Mouse (Mus musculus): ENCODE measurements at regions not wholly inside any gene's neighbourhood (a gene's known extent, or its start where the extent isn't known, plus 50 kb on each side); places are given as distances from the start of the nearest gene placed in this dataset.

DNA sequence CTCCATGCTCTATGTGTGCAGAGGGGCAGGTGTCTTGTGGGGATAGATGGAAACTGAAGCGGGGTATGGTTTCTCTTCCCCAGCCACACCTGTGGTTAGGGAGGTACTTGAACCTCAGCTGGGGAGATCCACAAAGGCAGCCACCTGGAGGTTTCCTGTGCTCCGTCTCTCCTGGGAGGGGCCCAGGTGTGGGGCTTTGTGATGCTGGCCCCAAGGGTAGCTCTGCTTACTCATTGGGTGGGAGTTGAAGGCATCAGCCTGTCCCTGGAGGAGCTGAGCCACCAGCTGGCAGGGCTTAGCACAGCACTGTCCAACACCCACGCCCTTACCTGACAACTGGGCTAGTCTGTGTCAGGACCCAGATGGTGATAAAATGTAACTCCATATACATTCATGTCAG is 81.4 kb downstream of the Lhx2 start:
- WGBS, result 42% methylated on average over 3 of the region's 3 CpGs
- Histone ChIP-seq H3K27ac (ENCODE audit: low read length) (no peak overlapping the region), H3K36me3 (ENCODE audit: control insufficient read depth, insufficient read depth, low read length) (no peaks in the 10 kb centered on the region), H3K4me1 (ENCODE audit: control insufficient read depth, insufficient read depth, low read length) (peaks cover 7% of the 10 kb centered on the region; the same call in 1 of the 2 replicates), H3K9me3 (replicated peaks; ENCODE audit: control insufficient read depth, low read length) (no peaks in the 10 kb centered on the region), H3K9ac (ENCODE audit: low read length) (no peak overlapping the region), H3K4me2 (ENCODE audit: low read depth, low read length) (no peak overlapping the region), H3K27me3 (ENCODE audit: control insufficient read depth, insufficient read depth, low read length) (no peaks in the 10 kb centered on the region), H3K4me3 (replicated peaks; ENCODE audit: low read length) (no peak overlapping the region)
- no peak for ATAC-seq (ENCODE audit: insufficient read depth, low FRiP score)

- Histone ChIP-seq H3K4me3 (replicated peaks; ENCODE audit: low read length) (no peak overlapping the region), H3K9ac (ENCODE audit: low read length) (no peak overlapping the region), H3K4me2 (ENCODE audit: low read depth, low read length) (no peak overlapping the region), H3K4me1 (ENCODE audit: control insufficient read depth, insufficient read depth, low read length) (peaks cover 7% of the 10 kb centered on the region; the same call in 1 of the 2 replicates), H3K36me3 (ENCODE audit: control insufficient read depth, insufficient read depth, low read length) (no peaks in the 10 kb centered on the region), H3K9me3 (replicated peaks; ENCODE audit: control insufficient read depth, low read length) (no peaks in the 10 kb centered on the region), H3K27me3 (ENCODE audit: control insufficient read depth, insufficient read depth, low read length) (no peaks in the 10 kb centered on the region), H3K27ac (ENCODE audit: low read length) (no peak overlapping the region)
- ATAC-seq (ENCODE audit: insufficient read depth, low FRiP score), result no peak
- WGBS, result 65% methylated on average over 3 of the region's 3 CpGs
Measured at GRCm38 (mm10) chr2:38422406-38422805, 83.3 kb downstream of the Lhx2 start.

DNA sequence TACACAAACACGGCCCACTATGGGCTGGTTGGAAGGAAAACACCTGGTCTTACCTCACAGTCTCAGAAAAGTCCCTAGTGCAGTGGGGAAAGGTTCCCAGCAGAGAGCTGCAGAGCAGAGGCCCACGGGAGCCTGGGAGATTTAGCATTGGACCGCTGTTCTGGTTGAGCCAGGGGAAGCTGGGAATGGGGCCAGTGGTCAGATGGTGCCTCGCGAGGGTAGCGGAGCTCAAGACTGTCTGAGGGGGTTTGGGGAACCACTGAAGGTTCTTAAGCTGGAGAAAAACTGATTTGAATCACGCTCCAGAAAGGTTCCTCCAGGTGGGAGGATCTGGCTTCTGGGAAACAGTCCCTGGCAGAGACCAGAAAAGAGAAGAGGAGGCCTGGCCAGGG is 84.8 kb downstream of the Lhx2 start:
- WGBS, result 29% methylated on average over 7 of the region's 7 CpGs
- no peak for ATAC-seq (ENCODE audit: insufficient read depth, low FRiP score)
- H3K4me1 ChIP-seq (ENCODE audit: control insufficient read depth, insufficient read depth, low read length), result peaks cover 7% of the 10 kb centered on the region; the same call in 1 of the 2 replicates
- H3K9me3 ChIP-seq (replicated peaks; ENCODE audit: control insufficient read depth, low read length), result no peaks in the 10 kb centered on the region
- H3K36me3 ChIP-seq (ENCODE audit: control insufficient read depth, insufficient read depth, low read length), result no peaks in the 10 kb centered on the region
- H3K27me3 ChIP-seq (ENCODE audit: control insufficient read depth, insufficient read depth, low read length), result no peaks in the 10 kb centered on the region
- H3K4me2 ChIP-seq (ENCODE audit: low read depth, low read length), result 0 out of 2 replicates have a peak overlapping the region, but pooled peaks have one; percentile 24
- no peak overlapping the region for H3K9ac ChIP-seq (ENCODE audit: low read length)
- no peak overlapping the region for H3K4me3 ChIP-seq (replicated peaks; ENCODE audit: low read length)
- H3K27ac ChIP-seq (ENCODE audit: low read length), result no peak overlapping the region

DNA sequence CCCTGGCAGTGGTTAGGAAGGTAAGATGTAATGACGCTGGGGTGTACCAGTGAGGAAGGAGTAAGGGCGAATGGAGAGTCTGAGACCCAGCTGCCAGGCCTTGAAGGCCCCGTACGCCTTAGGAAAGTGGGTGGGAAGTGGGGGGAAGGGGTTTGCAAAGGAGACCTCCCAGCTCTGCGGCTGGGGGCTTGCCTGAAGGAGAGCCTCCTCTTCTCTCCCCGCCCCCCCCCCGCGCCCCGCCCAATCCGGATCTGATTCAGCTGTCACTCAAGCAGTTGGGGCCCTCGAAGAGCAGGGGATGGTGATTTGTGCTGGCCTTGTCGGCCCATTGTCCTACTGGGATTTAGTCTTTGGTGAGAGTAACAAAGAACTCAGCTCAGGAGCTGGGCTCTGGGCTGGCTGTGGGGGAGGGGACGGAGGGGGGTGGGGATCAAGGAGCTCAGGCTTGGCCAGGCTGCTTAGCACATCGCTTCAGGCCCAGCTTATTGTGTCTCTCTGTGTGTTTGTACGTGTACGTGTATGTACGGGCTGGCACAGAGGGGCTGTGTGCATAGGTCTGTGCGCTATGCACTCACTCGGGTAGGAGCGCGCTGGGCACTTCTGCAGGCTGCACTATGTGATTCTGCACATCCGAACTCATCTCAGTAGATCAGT is 85.3 kb downstream of the Lhx2 start:
- 4% methylated on average over 18 of the region's 22 CpGs for whole genome bisulfite sequencing
- H3K4me2 ChIP-seq (ENCODE audit: low read depth, low read length), result 0 out of 2 replicates have a peak overlapping the region, but pooled peaks have one; percentile 24

GRCm38 (mm10) chr2:38424976-38425375 is 85.9 kb downstream of the Lhx2 start:
- H3K27ac ChIP-seq (ENCODE audit: low read length), result no peak overlapping the region
- no peaks in the 10 kb centered on the region for H3K9me3 ChIP-seq (replicated peaks; ENCODE audit: control insufficient read depth, low read length)
- H3K4me3 ChIP-seq (replicated peaks; ENCODE audit: low read length), result no peak overlapping the region
- 33% methylated on average over 9 of the region's 9 CpGs for WGBS
- no peak for ATAC-seq (ENCODE audit: insufficient read depth, low FRiP score)
- H3K36me3 ChIP-seq (ENCODE audit: control insufficient read depth, insufficient read depth, low read length), result no peaks in the 10 kb centered on the region
- no peaks in the 10 kb centered on the region for H3K27me3 ChIP-seq (ENCODE audit: control insufficient read depth, insufficient read depth, low read length)
- H3K4me1 ChIP-seq (ENCODE audit: control insufficient read depth, insufficient read depth, low read length), result peaks cover 7% of the 10 kb centered on the region; the same call in 1 of the 2 replicates
- H3K4me2 ChIP-seq (ENCODE audit: low read depth, low read length), result no peak overlapping the region
- H3K9ac ChIP-seq (ENCODE audit: low read length), result no peak overlapping the region

More for the DNA sequence above, 85.3 kb downstream of the Lhx2 start:
- Histone ChIP-seq H3K9me3 (replicated peaks; ENCODE audit: control insufficient read depth, low read length) (no peaks in the 10 kb centered on the region), H3K27me3 (ENCODE audit: control insufficient read depth, insufficient read depth, low read length) (no peaks in the 10 kb centered on the region), H3K27ac (ENCODE audit: low read length) (no peak overlapping the region), H3K4me1 (ENCODE audit: control insufficient read depth, insufficient read depth, low read length) (peaks cover 7% of the 10 kb centered on the region; the same call in 1 of the 2 replicates), H3K4me3 (replicated peaks; ENCODE audit: low read length) (no peak overlapping the region), H3K36me3 (ENCODE audit: control insufficient read depth, insufficient read depth, low read length) (no peaks in the 10 kb centered on the region), H3K9ac (ENCODE audit: low read length) (no peak overlapping the region)
- ATAC-seq (ENCODE audit: insufficient read depth, low FRiP score), result no peak

DNA sequence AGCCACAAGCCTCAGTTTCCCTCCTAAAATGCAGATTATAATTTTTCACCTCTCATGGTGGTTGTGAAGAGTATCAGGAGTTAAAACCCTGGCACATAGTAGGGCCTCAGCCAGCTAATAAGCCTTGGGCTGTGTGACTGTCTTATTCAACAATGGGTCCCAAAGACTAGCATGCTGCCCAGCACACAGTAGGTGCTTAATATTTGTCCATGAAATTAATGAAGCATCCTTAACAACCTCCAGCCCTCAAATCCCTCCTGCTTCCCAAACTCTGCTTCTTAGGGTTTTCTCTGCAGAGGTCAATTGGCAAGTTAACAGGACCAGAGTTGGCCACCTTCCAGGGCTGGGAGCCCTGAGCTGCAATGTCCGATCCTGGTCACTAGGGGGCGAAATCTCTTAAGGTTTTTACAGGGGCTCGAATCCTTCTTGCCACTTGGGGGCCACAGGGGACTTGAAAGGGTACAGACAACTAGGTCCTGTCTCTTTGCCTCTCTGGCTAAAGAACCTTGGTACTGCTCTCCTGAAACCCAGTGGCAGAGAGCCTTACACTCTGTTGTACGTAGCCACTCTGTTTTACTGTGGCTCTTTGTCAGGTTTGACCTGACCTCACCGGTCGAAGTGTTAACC is 81.6 kb upstream of the Nek6 start:
- Histone ChIP-seq H3K4me3 (replicated peaks; ENCODE audit: low read length) (no peak overlapping the region), H3K27me3 (ENCODE audit: control insufficient read depth, insufficient read depth, low read length) (no peaks in the 10 kb centered on the region), H3K9me3 (replicated peaks; ENCODE audit: control insufficient read depth, low read length) (no peaks in the 10 kb centered on the region), H3K4me1 (ENCODE audit: control insufficient read depth, insufficient read depth, low read length) (no peaks in the 10 kb centered on the region), H3K4me2 (ENCODE audit: low read depth, low read length) (no peak overlapping the region), H3K9ac (ENCODE audit: low read length) (no peak overlapping the region), H3K36me3 (ENCODE audit: control insufficient read depth, insufficient read depth, low read length) (no peaks in the 10 kb centered on the region), H3K27ac (ENCODE audit: low read length) (no peak overlapping the region)
- ATAC-seq (ENCODE audit: insufficient read depth, low FRiP score), result no peak
- WGBS, result 34% methylated on average over 6 of the region's 6 CpGs

DNA sequence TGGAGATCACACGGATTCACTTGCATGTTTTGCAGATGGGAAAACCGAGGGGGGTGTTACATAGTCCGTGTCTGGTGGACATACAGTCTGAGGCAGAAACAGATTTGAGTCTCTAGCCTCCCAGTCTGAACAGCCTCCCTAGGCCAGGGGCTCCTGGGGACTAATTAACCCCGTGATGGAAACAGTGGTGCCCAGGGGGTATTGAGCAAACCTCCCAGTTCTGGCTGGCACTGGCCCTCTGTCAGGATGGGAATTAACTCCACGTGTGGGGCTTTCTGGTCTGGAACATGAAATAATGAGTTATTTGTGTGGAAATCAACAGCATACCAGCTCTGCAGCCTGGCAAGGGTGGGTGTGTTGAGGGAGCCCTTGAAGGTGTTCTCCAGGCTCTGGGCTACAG is 79.9 kb upstream of the Nek6 start:
- Histone ChIP-seq H3K27me3 (ENCODE audit: control insufficient read depth, insufficient read depth, low read length) (no peaks in the 10 kb centered on the region), H3K27ac (ENCODE audit: low read length) (no peak overlapping the region), H3K4me2 (ENCODE audit: low read depth, low read length) (no peak overlapping the region), H3K9ac (ENCODE audit: low read length) (no peak overlapping the region), H3K36me3 (ENCODE audit: control insufficient read depth, insufficient read depth, low read length) (no peaks in the 10 kb centered on the region), H3K4me1 (ENCODE audit: control insufficient read depth, insufficient read depth, low read length) (no peaks in the 10 kb centered on the region), H3K4me3 (replicated peaks; ENCODE audit: low read length) (no peak overlapping the region), H3K9me3 (replicated peaks; ENCODE audit: control insufficient read depth, low read length) (no peaks in the 10 kb centered on the region)
- WGBS, result 67% methylated on average over 5 of the region's 5 CpGs
- no peak for ATAC-seq (ENCODE audit: insufficient read depth, low FRiP score)

- 13% methylated on average over 3 of the region's 3 CpGs for WGBS
- H3K36me3 ChIP-seq (ENCODE audit: control insufficient read depth, insufficient read depth, low read length), result no peaks in the 10 kb centered on the region
- H3K4me3 ChIP-seq (replicated peaks; ENCODE audit: low read length), result no peak overlapping the region
- no peak overlapping the region for H3K4me2 ChIP-seq (ENCODE audit: low read depth, low read length)
- H3K27ac ChIP-seq (ENCODE audit: low read length), result no peak overlapping the region
- no peaks in the 10 kb centered on the region for H3K4me1 ChIP-seq (ENCODE audit: control insufficient read depth, insufficient read depth, low read length)
- no peaks in the 10 kb centered on the region for H3K9me3 ChIP-seq (replicated peaks; ENCODE audit: control insufficient read depth, low read length)
- H3K9ac ChIP-seq (ENCODE audit: low read length), result no peak overlapping the region
- no peak for ATAC-seq (ENCODE audit: insufficient read depth, low FRiP score)
- no peaks in the 10 kb centered on the region for H3K27me3 ChIP-seq (ENCODE audit: control insufficient read depth, insufficient read depth, low read length)
Measured at GRCm38 (mm10) chr2:38433736-38434135, 77.7 kb upstream of the Nek6 start.

GRCm38 (mm10) chr2:38436701-38437100 is 74.7 kb upstream of the Nek6 start:
- WGBS, result 66% methylated on average over 4 of the region's 4 CpGs
- H3K9ac ChIP-seq (ENCODE audit: low read length), result no peak overlapping the region
- no peak overlapping the region for H3K4me3 ChIP-seq (replicated peaks; ENCODE audit: low read length)
- no peaks in the 10 kb centered on the region for H3K4me1 ChIP-seq (ENCODE audit: control insufficient read depth, insufficient read depth, low read length)
- H3K9me3 ChIP-seq (replicated peaks; ENCODE audit: control insufficient read depth, low read length), result no peaks in the 10 kb centered on the region
- H3K36me3 ChIP-seq (ENCODE audit: control insufficient read depth, insufficient read depth, low read length), result no peaks in the 10 kb centered on the region
- H3K27ac ChIP-seq (ENCODE audit: low read length), result no peak overlapping the region
- no peak overlapping the region for H3K4me2 ChIP-seq (ENCODE audit: low read depth, low read length)
- no peaks in the 10 kb centered on the region for H3K27me3 ChIP-seq (ENCODE audit: control insufficient read depth, insufficient read depth, low read length)
- no peak for ATAC-seq (ENCODE audit: insufficient read depth, low FRiP score)

All from stomach, embryonic 16.5 days (tissue).